Mouse (Mus musculus) heart, adult 2 months (tissue): ENCODE measurements around the gene Tmem126b. TPM values are rescaled to one million over a fixed set of nuclear protein-coding genes. Genes with fewer than 3 reads are reported as not detected.

ENCODE experiments used
- DNase-seq, 2 experiments: peaks; one replicate each; pipeline ENCODE4 v3.0.0; 2021
- H3K27ac ChIP-seq: fragments of 200-600 bp; 2 replicates; pipeline ENCODE4 v1.8.1; 2022
- H3K27me3 ChIP-seq: fragments of 200-500 bp; 2 replicates; pipeline ENCODE4 v1.6.1; 2012; ENCODE audit warnings: mild to moderate bottlenecking, low read length, inconsistent platforms, mixed read lengths; ENCODE audit not compliant: control insufficient read depth, insufficient read depth
- H3K36me3 ChIP-seq: fragments of 200-500 bp; 2 replicates; pipeline ENCODE4 v1.6.1; 2012; ENCODE audit warnings: low read length, inconsistent platforms; ENCODE audit not compliant: control insufficient read depth, insufficient read depth
- H3K4me1 ChIP-seq: fragments of 200-500 bp; 2 replicates; pipeline ENCODE4 v1.6.1; 2011; ENCODE audit warnings: low read length; ENCODE audit not compliant: control insufficient read depth, insufficient read depth
- H3K4me3 ChIP-seq: fragments of 200-600 bp; 2 replicates; pipeline ENCODE4 v1.8.1; 2022
- H3K79me2 ChIP-seq: fragments of 200-500 bp; replicated peaks from 2 replicates; pipeline ENCODE4 v1.6.1; 2012; ENCODE audit warnings: mild to moderate bottlenecking, inconsistent platforms, low read length, moderate library complexity, mixed read lengths; ENCODE audit not compliant: control insufficient read depth, insufficient read depth
- H3K9ac ChIP-seq: fragments of 200-500 bp; 2 replicates; pipeline ENCODE4 v1.6.1; 2012; ENCODE audit warnings: low read depth, mild to moderate bottlenecking, control low read depth, inconsistent platforms, low read length, mixed read lengths
- CTCF ChIP-seq: fragments of 200-600 bp; IDR thresholded peaks from 2 replicates; pipeline ENCODE4 v1.8.1; 2022; ENCODE audit warnings: antibody characterized with exemption, mild to moderate bottlenecking, moderate library complexity
- EP300 ChIP-seq: fragments of 200-500 bp; IDR thresholded peaks from 2 replicates; pipeline ENCODE4 v1.6.1; 2011; ENCODE audit warnings: low read depth, low read length, control low read depth; ENCODE audit not compliant: insufficient read depth
- POLR2A ChIP-seq: fragments of 200-500 bp; IDR thresholded peaks from 2 replicates; pipeline ENCODE4 v1.6.1; 2011; ENCODE audit warnings: mild to moderate bottlenecking, low read depth, low read length, control low read depth; ENCODE audit not compliant: insufficient read depth
- WGBS: fragments of 180-500 bp; shearing (Covaris S2); methylation state at CpG from one replicate; pipeline ENCODE4 v1.1.7; 2018; 5-methylcytosine and 5-hydroxymethylcytosine counted together
- intact Hi-C: fragments of 180-260 bp; cut with DNase I; formaldehyde crosslinking; loops from one replicate; pipeline ENCODE4 v1.15.1; 2025
- polyA plus RNA-seq: library from polyadenylated mRNA; depleted of rRNA; stranded (reverse); fragments of >200 nt; gene quantifications from 2 replicates; pipeline ENCODE4 v1.2.3, GENCODE M21; 2012
- total RNA-seq, 2 experiments: library from RNA; stranded (reverse); gene quantifications; 2 replicates each; pipeline ENCODE4 v1.2.3; 2021

Gene Tmem126b
- total and polyA plus RNA-seq, 3 experiments: 10.7 to 25.4 (median 24.8) TPM

DNA sequence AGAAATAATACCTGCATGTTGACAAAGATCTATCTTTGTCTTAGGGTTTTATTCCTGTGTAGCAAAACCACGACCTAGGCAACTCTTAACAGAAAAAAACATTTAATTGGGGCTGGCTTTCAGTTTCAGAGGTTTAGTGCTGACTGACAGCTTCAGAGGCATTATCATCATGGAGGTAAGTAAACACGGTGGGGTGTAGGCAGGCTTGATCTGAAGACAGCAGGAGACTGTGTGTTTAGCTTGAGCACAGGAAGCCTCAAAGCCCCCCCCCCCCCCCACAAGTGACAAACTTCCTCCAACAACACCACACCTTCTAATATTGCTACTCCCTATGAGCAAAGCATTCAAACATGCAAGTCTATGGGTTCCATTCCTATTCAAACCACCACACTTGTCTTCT, 2.3 kb downstream of the Tmem126b start:
- H3K4me1 ChIP-seq: peaks cover 2% of the 10 kb centered on the region
- 57% methylated on average over 2 of the region's 2 CpGs for WGBS
- H3K4me3 ChIP-seq: no peak overlapping the region
- DNase-seq: no peak
- no peak overlapping the region for H3K9ac ChIP-seq
- H3K27ac ChIP-seq: no peak overlapping the region
- no peak for TF ChIP-seq EP300
- TF ChIP-seq POLR2A: no peak
- H3K79me2 ChIP-seq: no peaks in the 10 kb centered on the region; the same call in 1 of the 2 replicates
- intact Hi-C loops: no loop called here
- no peaks in the 10 kb centered on the region for H3K27me3 ChIP-seq
- H3K36me3 ChIP-seq: no peaks in the 10 kb centered on the region

- no peak for DNase-seq
- 94% methylated on average over 5 of the region's 5 CpGs for WGBS
- Histone ChIP-seq H3K4me3 (no peak overlapping the region), H3K36me3 (no peaks in the 10 kb centered on the region), H3K79me2 (no peaks in the 10 kb centered on the region), H3K27ac (no peak overlapping the region), H3K4me1 (no peaks in the 10 kb centered on the region; the same call in 1 of the 2 replicates), H3K9ac (no peak overlapping the region), H3K27me3 (no peaks in the 10 kb centered on the region)
- intact Hi-C loops: no loop called here
- no peak for TF ChIP-seq EP300
- TF ChIP-seq CTCF: no peak
- TF ChIP-seq POLR2A: no peak
Observed at GRCm38 (mm10) chr7:90461441-90461840, 14.4 kb downstream of the Tmem126b start.

DNA sequence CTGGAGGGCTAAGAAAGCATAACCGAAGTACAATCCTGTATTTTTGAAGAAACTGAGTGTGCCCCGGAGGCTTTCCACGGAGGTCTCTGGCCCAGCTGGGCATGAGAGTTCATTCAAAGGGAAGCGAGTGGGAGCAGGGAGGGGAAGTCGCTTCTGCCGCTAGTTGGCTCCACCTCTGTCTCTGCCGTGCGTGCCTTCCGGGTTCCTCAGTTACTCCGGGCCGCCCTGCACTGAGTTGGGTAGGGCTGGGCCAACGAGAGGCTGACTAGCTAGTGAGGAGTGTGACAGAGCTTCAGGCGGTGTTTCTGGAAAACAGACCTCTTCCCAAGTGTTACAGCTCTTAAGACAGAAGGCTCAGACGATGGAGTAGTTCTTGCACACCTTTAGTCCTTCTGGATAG, 14.9 kb downstream of the Tmem126b start:
- WGBS: 18% methylated on average over 14 of the region's 14 CpGs
- no peaks in the 10 kb centered on the region for H3K27me3 ChIP-seq
- no peaks in the 10 kb centered on the region for H3K79me2 ChIP-seq
- TF ChIP-seq CTCF (peak; percentile 58), EP300 (no peak), POLR2A (no peak)
- no peak overlapping the region for H3K27ac ChIP-seq
- intact Hi-C loops: no loop called here
- H3K4me3 ChIP-seq: no peak overlapping the region
- H3K4me1 ChIP-seq: peaks cover 2% of the 10 kb centered on the region
- no peak overlapping the region for H3K9ac ChIP-seq
- no peaks in the 10 kb centered on the region for H3K36me3 ChIP-seq
- DNase-seq: peak; percentile 37 to 49

DNA sequence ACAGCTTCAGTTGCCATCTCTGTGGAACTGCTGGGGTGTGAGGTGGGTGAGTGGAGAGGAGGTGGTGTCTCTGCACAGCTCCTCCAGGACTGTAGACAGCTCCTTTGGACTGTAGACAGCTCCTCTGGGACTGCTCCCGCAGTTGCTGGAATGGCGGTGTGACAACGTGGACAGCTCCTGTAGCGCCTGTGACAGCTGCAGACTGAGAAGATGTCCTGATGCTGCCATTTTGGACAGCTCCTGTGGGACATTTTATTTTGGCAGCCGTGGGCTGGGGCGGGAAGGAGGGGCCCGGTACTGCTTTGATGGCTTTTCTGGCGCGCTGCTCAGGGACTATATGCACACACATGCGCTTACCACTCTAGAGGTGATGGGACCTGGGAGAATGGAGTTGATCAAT, 15.5 kb downstream of the Tmem126b start:
- Histone ChIP-seq H3K27ac (no peak overlapping the region), H3K79me2 (no peaks in the 10 kb centered on the region), H3K9ac (no peak overlapping the region), H3K36me3 (peaks cover 4% of the 10 kb centered on the region), H3K4me1 (peaks cover 2% of the 10 kb centered on the region), H3K27me3 (no peaks in the 10 kb centered on the region), H3K4me3 (no peak overlapping the region)
- intact Hi-C loops: no loop called here
- WGBS: 36% methylated on average over 10 of the region's 10 CpGs
- no peak for TF ChIP-seq POLR2A
- TF ChIP-seq CTCF: no peak
- no peak for TF ChIP-seq EP300
- DNase-seq: no peak

DNA sequence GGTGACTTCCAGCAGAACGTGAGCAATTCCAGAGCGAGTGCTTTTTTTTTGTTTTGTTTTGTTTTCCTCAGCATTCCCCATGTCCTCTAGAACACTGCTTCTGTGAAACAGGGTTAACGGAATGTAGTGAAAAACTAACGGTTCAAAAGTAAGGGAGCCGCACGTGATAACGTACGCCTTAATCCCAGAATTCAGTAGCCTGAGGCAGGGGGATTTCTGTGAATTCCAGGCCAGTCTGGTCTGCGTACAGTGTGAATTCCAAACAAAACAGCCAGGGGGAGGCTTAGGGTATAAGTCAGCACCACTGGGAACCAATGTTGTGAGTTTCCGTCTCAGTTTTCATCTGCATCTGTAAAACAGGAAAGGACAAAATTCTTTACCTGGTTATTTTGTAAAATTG, 18.3 kb downstream of the Tmem126b start:
- H3K9ac ChIP-seq: peak overlapping the region; percentile 97
- intact Hi-C loops: loop anchor here (1.0 to 2.0 kb wide), 2 partner anchors 18 to 31 kb away; partner anchors contain the start of gene Ccdc89
- peak overlapping the region; percentile 92 for H3K27ac ChIP-seq
- no peak for TF ChIP-seq CTCF
- TF ChIP-seq EP300: no peak
- TF ChIP-seq POLR2A: no peak
- H3K4me3 ChIP-seq: peak overlapping the region; percentile 92
- DNase-seq: no peak
- H3K36me3 ChIP-seq: peaks cover 12% of the 10 kb centered on the region
- H3K27me3 ChIP-seq: no peaks in the 10 kb centered on the region
- peaks cover 2% of the 10 kb centered on the region for H3K4me1 ChIP-seq
- WGBS: 5% methylated on average over 10 of the region's 10 CpGs
- H3K79me2 ChIP-seq: no peaks in the 10 kb centered on the region

DNA sequence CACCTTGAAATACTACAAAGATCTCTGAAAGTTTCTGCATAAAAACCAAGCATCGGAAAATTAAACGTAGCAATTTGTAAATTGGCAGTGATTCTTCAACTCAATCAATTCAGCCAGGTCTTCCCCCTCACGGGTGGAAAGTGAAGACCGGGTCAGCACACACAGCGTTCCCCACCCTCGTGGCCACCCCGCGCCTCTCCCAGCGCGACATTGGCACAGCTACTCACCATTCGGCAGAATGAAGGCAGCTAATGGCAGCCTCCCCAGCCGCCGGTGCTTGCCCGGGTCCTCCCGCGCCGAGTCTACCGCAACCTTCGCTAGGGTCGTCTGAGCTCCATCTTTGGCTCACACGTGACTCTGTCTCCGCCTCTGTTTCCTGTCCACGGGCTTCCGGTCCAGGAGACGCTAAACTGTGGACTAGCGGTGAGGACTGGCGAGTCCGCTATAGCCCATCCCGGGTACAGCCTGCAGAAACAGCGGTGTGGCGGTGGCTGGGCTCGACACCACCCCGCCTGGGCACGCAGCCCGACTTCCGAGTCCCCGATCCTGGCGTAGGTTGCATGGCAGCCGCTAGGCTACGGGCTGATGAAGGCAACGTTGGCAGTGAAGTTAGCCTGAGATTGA, 18.8 kb downstream of the Tmem126b start, which contains the start of gene Tmem126a:
Gene Tmem126a (minus strand): TSS at position 385 of the 624 bp plus-strand sequence.
- intact Hi-C loops: loop anchor here (1.0 to 2.0 kb wide), 3 partner anchors 13 to 30 kb away; partner anchors contain the start of gene Ccdc89
- Histone ChIP-seq H3K4me1 (peaks cover 2% of the 10 kb centered on the region), H3K36me3 (peaks cover 14% of the 10 kb centered on the region), H3K79me2 (no peaks in the 10 kb centered on the region), H3K27me3 (no peaks in the 10 kb centered on the region), H3K27ac (peak within 1 kb of the TSS; percentile 92), H3K4me3 (peak within 1 kb of the TSS; percentile 92), H3K9ac (peak within 1 kb of the TSS; percentile 97)
- TF ChIP-seq CTCF (peak; percentile 54), EP300 (peak; percentile 61; the same call in 1 of the 2 replicates), POLR2A (peak; percentile 96)
- peak; percentile 88 to 91 for DNase-seq
- WGBS: under 1% methylated on average over 41 of the region's 41 CpGs
